Mouse (Mus musculus) left cerebral cortex, postnatal 14 days (tissue): Measurements from ENCODE around the gene Ddx23. TPM values are rescaled to one million over a fixed set of nuclear protein-coding genes. Genes with fewer than 3 reads are reported as not detected.
A peak's percentile ranks its signal among the peaks of the same experiment; 100 is the strongest.

Experiments
- DNase-seq, 2 experiments: peaks; one replicate each; pipeline ENCODE4 v3.0.0; 2021 to 2022; ENCODE audit warnings: low spot score in 2 of 2, mixed read lengths in 1 of 2
- intact Hi-C: fragments of 180-260 bp; cut with DNase I; formaldehyde crosslinking; loops from one replicate; pipeline ENCODE4 v1.15.1; 2025
- total RNA-seq, 2 experiments: library from RNA; stranded (reverse); gene quantifications; 2 replicates each; pipeline ENCODE4 v1.2.3; 2021

Ddx23 gene
- total RNA-seq, 2 experiments from 2014 or later: 56.0 to 57.6 TPM

- intact Hi-C loops: no loop called here
- no peak for DNase-seq
Measured at GRCm38 (mm10) chr15:98614971-98615370, 47.7 kb downstream of the Ddx23 start.

DNA sequence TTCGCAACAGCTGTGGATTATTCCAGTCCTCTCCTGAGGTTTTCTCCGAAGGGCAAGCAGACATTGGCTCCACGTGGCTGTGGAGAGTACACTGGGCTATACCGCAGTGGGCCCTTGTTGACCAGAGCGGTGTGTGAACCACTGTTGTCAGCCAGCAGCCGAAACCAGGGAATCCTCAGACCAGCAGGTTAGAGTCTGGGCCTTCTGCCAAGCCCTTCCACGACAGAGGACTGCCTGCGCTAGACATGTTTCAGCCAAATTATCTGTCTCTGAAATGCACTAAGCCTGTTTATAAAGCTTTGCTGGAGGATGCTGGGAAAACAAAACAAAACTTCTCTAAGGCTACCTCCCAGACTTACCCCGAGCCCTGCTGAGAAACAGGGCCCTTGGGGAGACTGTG is 48.1 kb downstream of the Ddx23 start:
- intact Hi-C loops: no loop called here
- DNase-seq: no peak

- intact Hi-C loops: no loop called here
- DNase-seq: no peak
Measured at GRCm38 (mm10) chr15:98612229-98612628, 50.5 kb downstream of the Ddx23 start.

DNA sequence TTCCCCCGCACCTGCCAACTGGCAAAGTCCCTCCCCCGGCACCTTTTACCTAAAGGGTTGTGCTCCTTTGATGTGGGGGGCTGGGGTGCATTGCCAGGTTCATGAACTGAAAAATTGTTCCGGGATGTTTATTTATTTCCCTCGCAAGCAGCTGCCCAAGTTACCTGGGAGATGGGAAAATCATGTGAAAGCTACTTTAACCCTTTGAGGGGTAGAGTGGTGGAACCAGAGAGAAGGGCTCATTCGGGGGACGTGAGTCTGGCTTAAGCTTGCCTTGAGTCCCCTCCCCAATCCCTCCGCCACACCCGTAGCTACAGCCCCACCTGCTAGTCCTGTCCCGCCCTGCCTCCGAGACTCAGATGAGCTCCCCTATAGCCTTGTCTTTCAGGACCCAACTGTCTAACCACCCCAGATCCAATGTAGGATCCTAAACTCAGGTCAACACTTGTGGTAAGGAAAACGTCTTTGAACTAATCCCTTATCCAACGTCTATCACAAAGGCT is 52.5 kb downstream of the Ddx23 start:
- intact Hi-C loops: no loop called here
- no peak for DNase-seq

- peak; percentile 73 to 74 for DNase-seq
- intact Hi-C loops: no loop called here
Measured at GRCm38 (mm10) chr15:98609331-98610130, 53.2 kb downstream of the Ddx23 start, which contains the start of gene Adcy6. Gene Adcy6 (minus strand): TSS chr15:98610076.

GRCm38 (mm10) chr15:98608784-98609250 is 53.9 kb downstream of the Ddx23 start:
- intact Hi-C loops: no loop called here
- DNase-seq: no peak

DNA sequence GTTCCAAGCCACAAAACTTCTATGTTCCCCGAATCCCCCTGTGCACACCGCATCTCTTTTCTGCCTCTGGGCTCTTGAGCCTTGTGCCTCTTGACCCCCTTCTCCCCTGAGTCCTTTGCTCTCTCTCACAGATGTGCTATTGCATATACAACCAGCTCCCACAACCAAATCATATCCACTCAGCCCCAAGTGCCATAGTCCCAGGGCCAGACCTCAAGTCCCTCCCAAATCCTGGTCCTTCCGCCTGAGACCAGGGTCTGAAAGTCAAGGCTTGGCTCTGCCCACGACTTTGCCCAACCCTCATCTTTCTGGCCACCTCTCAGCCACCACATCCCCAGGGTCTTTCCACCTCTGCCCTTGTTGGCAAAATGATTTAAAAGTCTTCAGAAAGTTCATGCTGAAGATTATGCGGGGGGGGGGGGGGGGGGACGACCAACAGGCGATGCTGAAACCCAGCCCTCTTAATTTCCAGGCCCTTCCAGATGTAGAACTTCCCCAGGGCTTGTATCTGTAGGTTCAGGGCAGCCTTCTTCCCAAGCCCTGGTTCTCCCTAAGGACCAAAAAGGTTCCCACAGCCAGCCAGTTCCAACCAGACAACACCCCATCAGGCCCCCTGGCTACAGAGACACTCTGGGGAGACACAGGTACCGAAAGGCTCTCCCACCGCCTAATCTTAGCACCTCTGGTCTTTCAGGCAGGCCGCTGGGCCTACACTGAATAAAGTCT is 54.5 kb downstream of the Ddx23 start:
- DNase-seq: no peak
- intact Hi-C loops: no loop called here

GRCm38 (mm10) chr15:98607557-98607956 is 55.1 kb downstream of the Ddx23 start:
- no peak for DNase-seq
- intact Hi-C loops: no loop called here

- DNase-seq: no peak
- intact Hi-C loops: no loop called here
Measured at GRCm38 (mm10) chr15:98606739-98607138, 56.0 kb downstream of the Ddx23 start.

DNA sequence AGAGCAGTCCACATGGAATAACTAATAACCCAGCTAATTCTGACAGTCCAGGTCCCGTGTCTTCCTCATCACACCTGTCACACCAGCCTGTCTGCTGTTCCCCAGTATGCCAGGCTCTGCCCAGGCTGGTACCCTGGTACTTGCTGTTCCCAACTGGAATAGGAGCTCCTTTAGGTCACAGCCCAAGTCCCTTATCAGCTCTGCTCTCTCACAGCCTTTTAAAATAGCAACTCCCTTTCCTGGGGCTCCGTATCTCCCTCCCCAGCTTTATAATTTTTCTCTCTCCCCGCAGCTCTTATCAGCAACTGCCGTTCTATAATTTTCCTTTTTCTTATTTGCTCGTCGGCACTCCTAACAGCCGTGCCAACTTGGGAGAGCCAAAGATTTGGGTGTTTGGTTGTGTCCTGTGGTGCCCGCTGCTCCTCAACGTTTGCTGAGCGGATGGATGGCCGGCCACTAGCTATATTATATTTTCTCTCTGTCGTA is 56.6 kb downstream of the Ddx23 start:
- intact Hi-C loops: no loop called here
- no peak for DNase-seq

- DNase-seq: no peak
- intact Hi-C loops: no loop called here
Measured at GRCm38 (mm10) chr15:98604041-98604575, 58.6 kb downstream of the Ddx23 start.

DNA sequence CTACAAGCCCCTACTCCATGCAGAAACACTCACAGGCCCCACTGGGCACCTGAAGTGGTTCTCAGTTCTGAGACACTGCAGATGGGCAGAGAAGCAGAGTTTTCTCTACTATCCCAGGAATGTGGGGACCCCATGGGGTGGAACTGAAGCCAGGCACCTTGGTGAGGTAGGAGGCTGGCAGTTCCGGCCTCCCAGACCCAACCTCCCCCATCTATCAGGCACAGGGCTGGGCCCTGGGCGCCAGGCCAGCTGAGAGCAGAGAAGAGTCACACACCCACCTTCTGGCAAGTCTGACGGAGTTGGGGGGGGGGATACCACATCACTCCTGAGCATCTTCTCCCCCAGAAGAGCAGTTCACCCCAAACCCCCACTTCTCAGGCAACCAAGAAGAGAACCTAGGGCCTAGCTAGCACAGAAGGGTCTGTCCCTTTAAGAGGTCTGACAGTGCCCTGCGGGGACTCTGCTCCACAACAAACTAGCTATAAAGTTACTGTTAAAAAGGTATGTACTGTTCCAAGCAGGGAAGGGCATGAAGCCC is 59.7 kb downstream of the Ddx23 start:
- no peak for DNase-seq
- intact Hi-C loops: no loop called here

DNA sequence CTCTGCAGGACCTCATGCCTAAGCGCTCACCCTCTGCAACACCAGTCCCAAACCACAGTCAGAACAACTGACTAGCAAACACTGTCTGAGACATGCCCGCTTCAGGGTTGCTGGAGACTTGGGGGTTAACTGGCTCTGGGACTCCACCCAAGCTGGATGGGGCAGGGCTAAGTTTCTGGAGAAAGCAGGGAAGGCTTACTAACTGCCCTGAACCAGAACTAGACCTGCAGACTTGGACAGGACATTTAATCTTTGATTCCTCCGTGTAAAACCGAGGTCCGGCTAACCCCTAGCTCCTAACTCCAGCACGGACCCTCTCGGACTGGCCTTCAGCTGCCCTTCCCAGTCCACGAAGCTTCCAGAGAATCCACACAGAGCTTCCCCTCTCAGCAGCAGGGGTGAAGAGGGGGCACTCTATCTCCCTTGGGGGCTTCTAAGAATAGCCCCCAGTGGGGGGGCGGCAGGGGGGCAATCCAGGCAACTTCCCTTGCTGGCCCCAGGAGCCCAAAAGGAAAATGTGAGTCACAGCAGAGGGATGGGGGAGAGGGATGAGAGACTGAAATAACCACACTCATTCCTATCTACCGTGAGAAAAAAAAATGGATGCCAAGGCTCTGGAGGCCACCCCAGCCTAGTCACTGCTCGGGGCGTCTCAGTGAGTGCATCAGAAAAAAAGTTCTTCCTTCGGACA is 60.4 kb downstream of the Ddx23 start:
- no peak for DNase-seq
- intact Hi-C loops: no loop called here

DNA sequence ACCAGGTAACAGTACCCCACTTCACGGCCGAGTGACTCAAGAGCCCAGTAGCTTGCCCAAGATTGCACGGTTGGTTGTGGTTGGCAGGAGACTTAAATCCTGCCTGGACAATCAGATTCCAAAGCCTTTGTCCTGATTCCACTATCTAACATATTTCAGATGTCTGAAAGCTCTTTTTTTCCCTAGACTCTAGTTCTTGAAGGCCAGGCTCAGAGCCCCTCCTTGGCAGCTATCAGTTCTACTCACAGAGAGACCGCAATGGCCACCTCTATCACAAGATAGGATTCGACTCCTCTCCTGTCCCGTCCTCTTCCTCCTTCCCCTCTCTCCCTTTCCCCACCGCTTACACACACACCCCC is 60.9 kb downstream of the Ddx23 start:
- DNase-seq: no peak
- intact Hi-C loops: no loop called here

GRCm38 (mm10) chr15:98600036-98600709 is 62.5 kb downstream of the Ddx23 start:
- DNase-seq: peak in 1 of 2 experiments; percentile 71
- intact Hi-C loops: no loop called here

GRCm38 (mm10) chr15:98596609-98597008 is 66.1 kb downstream of the Ddx23 start:
- no peak for DNase-seq
- intact Hi-C loops: no loop called here
